Mouse (Mus musculus) macrophage (primary cell): ENCODE measurements around the gene Spred2. TPM values are rescaled to one million over a fixed set of nuclear protein-coding genes. Genes with fewer than 3 reads are reported as not detected.

Experiments used
- H3K27ac ChIP-seq: fragments of 350-480 bp; formaldehyde crosslinking; 2 replicates; pipeline ENCODE4 v1.9.0; 2021
- H3K36me3 ChIP-seq: fragments of 350-480 bp; formaldehyde crosslinking; 2 replicates; pipeline ENCODE4 v1.9.0; 2021; ENCODE audit errors: inconsistent target
- H3K4me3 ChIP-seq: fragments of 350-480 bp; formaldehyde crosslinking; 2 replicates; pipeline ENCODE4 v1.9.0; 2021; ENCODE audit errors: inconsistent target
- H3K79me2 ChIP-seq: fragments of 350-480 bp; formaldehyde crosslinking; 2 replicates; pipeline ENCODE4 v1.9.0; 2021; ENCODE audit errors: inconsistent target
- WGBS: methylation state at CpG from one replicate; pipeline ENCODE4 v1.1.7; 2026; ENCODE audit warnings: inconsistent platforms; ENCODE audit not compliant: missing documents; 5-methylcytosine and 5-hydroxymethylcytosine counted together
- polyA plus RNA-seq: library from polyadenylated mRNA; stranded (reverse); fragments of 250-400 nt; gene quantifications from 3 replicates; pipeline ENCODE4 v1.2.4, GENCODE M21; 2018; ENCODE audit warnings: inconsistent platforms
- total RNA-seq, 78 experiments: library from RNA; depleted of rRNA; stranded (reverse); fragments of 250-400 nt; gene quantifications; 1 replicate in 9 of 78; 2 replicates in 24 of 78; 3 replicates in 43 of 78; 4 replicates in 2 of 78; pipeline ENCODE4 v1.2.4; 2018; ENCODE audit warnings: inconsistent platforms in 56 of 78

Spred2 gene
- 10 to 100 TPM in 12 of 26 experiments, 1 to 10 TPM in 14; 2.3 to 29.3 (median 8.7) TPM for total RNA-seq (2018; cell fraction: chromatin; rRNA removed)
- total RNA-seq (2018; cell fraction: cytosol; rRNA removed) = 10 to 100 TPM in 12 of 26 experiments, 1 to 10 TPM in 14; 5.0 to 30.1 (median 9.4) TPM
- total RNA-seq (2018; cell fraction: nucleus; rRNA removed) = 10 to 100 TPM in 17 of 26 experiments, 1 to 10 TPM in 9; 4.3 to 33.2 (median 13.2) TPM
- 2.8 to 25.1 TPM (median 4.4 TPM) in 3 replicates for polyA plus RNA-seq

GRCm38 (mm10) chr11:19923888-19924756 lies at the start of gene Spred2:
Gene Spred2 (plus strand): TSS chr11:19924375.
- WGBS = 1% methylated on average over 56 of the region's 57 CpGs

GRCm38 (mm10) chr11:19875551-19875950 lies 48.6 kb upstream of the Spred2 start:
- no peaks in the 10 kb centered on the region for H3K36me3 ChIP-seq
- no peak overlapping the region for H3K27ac ChIP-seq
- H3K4me3 ChIP-seq = no peak overlapping the region
- 82% methylated on average over 12 of the region's 12 CpGs for WGBS
- no peaks in the 10 kb centered on the region for H3K79me2 ChIP-seq

More at GRCm38 (mm10) chr11:19923888-19924756, at the start of gene Spred2:
- peak within 1 kb of the TSS; percentile 59 for H3K4me3 ChIP-seq
- H3K27ac ChIP-seq = peak within 1 kb of the TSS; percentile 72
- H3K79me2 ChIP-seq = peaks cover 28% of the 10 kb centered on the region
- no peaks in the 10 kb centered on the region for H3K36me3 ChIP-seq

GRCm38 (mm10) chr11:19875964-19876363 lies 48.2 kb upstream of the Spred2 start:
- no peaks in the 10 kb centered on the region for H3K79me2 ChIP-seq
- no peak overlapping the region for H3K27ac ChIP-seq
- H3K36me3 ChIP-seq = no peaks in the 10 kb centered on the region
- 86% methylated on average over 5 of the region's 5 CpGs for WGBS
- no peak overlapping the region for H3K4me3 ChIP-seq

- whole genome bisulfite sequencing = 90% methylated on average over 4 of the region's 4 CpGs
- Histone ChIP-seq H3K27ac (no peak overlapping the region), H3K36me3 (no peaks in the 10 kb centered on the region), H3K79me2 (no peaks in the 10 kb centered on the region), H3K4me3 (no peak overlapping the region)
These were observed 46.8 kb upstream of the Spred2 start for GRCm38 (mm10) chr11:19877239-19877915.

- no peaks in the 10 kb centered on the region for H3K79me2 ChIP-seq
- no peak overlapping the region for H3K27ac ChIP-seq
- WGBS = 97% methylated on average over 2 of the region's 2 CpGs
These were observed 42.8 kb upstream of the Spred2 start for GRCm38 (mm10) chr11:19881342-19881741.

GRCm38 (mm10) chr11:19890700-19891406 lies 33.3 kb upstream of the Spred2 start:
- 25% methylated on average over 6 of the region's 6 CpGs for whole genome bisulfite sequencing
- H3K36me3 ChIP-seq = no peaks in the 10 kb centered on the region
- H3K27ac ChIP-seq = no peak overlapping the region
- H3K4me3 ChIP-seq = no peak overlapping the region
- H3K79me2 ChIP-seq = no peaks in the 10 kb centered on the region

More at GRCm38 (mm10) chr11:19881342-19881741, 42.8 kb upstream of the Spred2 start:
- Histone ChIP-seq H3K4me3 (no peak overlapping the region), H3K36me3 (no peaks in the 10 kb centered on the region)

- no peak overlapping the region for H3K27ac ChIP-seq
- H3K79me2 ChIP-seq = no peaks in the 10 kb centered on the region
- 92% methylated on average over 3 of the region's 3 CpGs for WGBS
- no peak overlapping the region for H3K4me3 ChIP-seq
- no peaks in the 10 kb centered on the region for H3K36me3 ChIP-seq
These were observed 30.9 kb upstream of the Spred2 start for GRCm38 (mm10) chr11:19893233-19893632.

- H3K79me2 ChIP-seq = no peaks in the 10 kb centered on the region
- no peaks in the 10 kb centered on the region for H3K36me3 ChIP-seq
- no peak overlapping the region for H3K4me3 ChIP-seq
- WGBS = 85% methylated on average over 5 of the region's 5 CpGs
- H3K27ac ChIP-seq = no peak overlapping the region
These were observed 24.6 kb upstream of the Spred2 start for GRCm38 (mm10) chr11:19899621-19900020.

GRCm38 (mm10) chr11:19900712-19901111 lies 23.5 kb upstream of the Spred2 start:
- Histone ChIP-seq H3K79me2 (no peaks in the 10 kb centered on the region), H3K27ac (no peak overlapping the region), H3K4me3 (no peak overlapping the region), H3K36me3 (no peaks in the 10 kb centered on the region)
- 86% methylated on average over 4 of the region's 4 CpGs for WGBS

GRCm38 (mm10) chr11:19911216-19911615 lies 13.0 kb upstream of the Spred2 start:
- no peaks in the 10 kb centered on the region for H3K36me3 ChIP-seq
- WGBS = 89% methylated on average over 3 of the region's 3 CpGs

GRCm38 (mm10) chr11:19912179-19912578 lies 12.0 kb upstream of the Spred2 start:
- WGBS = 78% methylated on average over 6 of the region's 6 CpGs
- H3K27ac ChIP-seq = no peak overlapping the region
- no peak overlapping the region for H3K4me3 ChIP-seq
- H3K79me2 ChIP-seq = no peaks in the 10 kb centered on the region
- no peaks in the 10 kb centered on the region for H3K36me3 ChIP-seq

More at GRCm38 (mm10) chr11:19911216-19911615, 13.0 kb upstream of the Spred2 start:
- Histone ChIP-seq H3K79me2 (no peaks in the 10 kb centered on the region), H3K27ac (no peak overlapping the region), H3K4me3 (no peak overlapping the region)

- Histone ChIP-seq H3K79me2 (no peaks in the 10 kb centered on the region), H3K36me3 (no peaks in the 10 kb centered on the region), H3K4me3 (no peak overlapping the region), H3K27ac (no peak overlapping the region)
- WGBS = 94% methylated on average over 5 of the region's 5 CpGs
These were observed 11.5 kb upstream of the Spred2 start for GRCm38 (mm10) chr11:19912661-19913060.

- H3K4me3 ChIP-seq = no peak overlapping the region
- no peaks in the 10 kb centered on the region for H3K36me3 ChIP-seq
- 93% methylated on average over 4 of the region's 4 CpGs for WGBS
- H3K79me2 ChIP-seq = no peaks in the 10 kb centered on the region
- H3K27ac ChIP-seq = no peak overlapping the region
These were observed 10.4 kb upstream of the Spred2 start for GRCm38 (mm10) chr11:19913761-19914160.
